Mouse (Mus musculus) kidney, embryonic 14.5 days (tissue): ENCODE measurements at regions not wholly inside any gene's neighbourhood (a gene's known extent, or its start where the extent isn't known, plus 50 kb on each side); places are given as distances from the start of the nearest gene placed in this dataset.

Source experiments
- ATAC-seq: fragments of 200-750 bp; cut with Nextera tagmentation; 2 replicates; pipeline ENCODE4 v1.8.0; 2017; ENCODE audit warnings: moderate number of reproducible peaks, mild to moderate bottlenecking, moderate TSS enrichment, moderate library complexity; ENCODE audit not compliant: low FRiP score, low TSS enrichment
- H3K27ac ChIP-seq: fragments of 300-500 bp; sonication (generic); 2 replicates; pipeline ENCODE4 v1.5.1; 2014; ENCODE audit warnings: low read depth, mild to moderate bottlenecking, low read length, moderate library complexity, mixed read lengths
- H3K27me3 ChIP-seq: fragments of 300-500 bp; sonication (generic); 2 replicates; pipeline ENCODE4 v1.6.1; 2014; ENCODE audit warnings: mild to moderate bottlenecking, low read length; ENCODE audit not compliant: control insufficient read depth, insufficient read depth
- H3K36me3 ChIP-seq: fragments of 300-500 bp; sonication (generic); 2 replicates; pipeline ENCODE4 v1.6.1; 2014; ENCODE audit warnings: low read length, mixed read lengths; ENCODE audit not compliant: control insufficient read depth, insufficient read depth
- H3K4me1 ChIP-seq: fragments of 300-500 bp; sonication (generic); 2 replicates; pipeline ENCODE4 v1.6.1; 2014; ENCODE audit warnings: low read length, mixed read lengths; ENCODE audit not compliant: control insufficient read depth, insufficient read depth
- H3K4me2 ChIP-seq: fragments of 300-500 bp; sonication (generic); replicated peaks from 2 replicates; pipeline ENCODE4 v1.6.1; 2014; ENCODE audit warnings: low read depth, mild to moderate bottlenecking, low read length
- H3K4me3 ChIP-seq: fragments of 300-500 bp; sonication (generic); 2 replicates; pipeline ENCODE4 v1.5.1; 2014; ENCODE audit warnings: mild to moderate bottlenecking, low read length
- H3K9ac ChIP-seq: fragments of 300-500 bp; sonication (generic); 2 replicates; pipeline ENCODE4 v1.6.1; 2014; ENCODE audit warnings: low read depth, mild to moderate bottlenecking, low read length, moderate library complexity
- H3K9me3 ChIP-seq: fragments of 300-500 bp; sonication (generic); 2 replicates; pipeline ENCODE4 v1.6.1; 2016; ENCODE audit warnings: low read length; ENCODE audit not compliant: control insufficient read depth
- WGBS: fragments of 180-500 bp; shearing (Covaris S2); extraction: QIAGEN DNeasy Blood & Tissue Kit; methylation state at CpG from one replicate; pipeline ENCODE4 v1.1.7; 2014; 5-methylcytosine and 5-hydroxymethylcytosine counted together

DNA sequence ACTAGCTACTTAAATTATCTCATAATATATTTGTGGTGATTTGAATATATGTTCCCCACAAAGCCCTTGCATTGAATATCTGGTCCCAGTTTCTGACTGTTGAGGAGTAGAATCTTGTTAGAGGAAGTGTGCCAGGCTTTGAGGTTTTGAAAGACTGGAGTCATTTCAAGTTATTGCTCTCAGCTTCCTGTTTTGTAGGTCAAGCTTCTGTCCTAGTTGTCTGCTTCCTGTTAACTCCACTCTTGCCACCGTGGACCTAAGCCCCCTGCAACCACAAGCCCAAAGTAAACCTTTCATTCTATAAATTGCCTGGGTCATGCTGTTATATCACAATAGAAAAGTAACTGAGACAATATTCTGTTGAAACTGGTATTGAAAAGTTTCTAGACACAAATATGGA is 1232.3 kb upstream of the Lrrc6 start:
- WGBS = 74% methylated on average over 1 of the region's 1 CpGs
- ATAC-seq = no peak
- no peak overlapping the region for H3K4me2 ChIP-seq
- no peak overlapping the region for H3K27ac ChIP-seq
- H3K4me1 ChIP-seq = no peaks in the 10 kb centered on the region
- no peaks in the 10 kb centered on the region for H3K27me3 ChIP-seq
- no peaks in the 10 kb centered on the region for H3K36me3 ChIP-seq
- H3K9ac ChIP-seq = no peak overlapping the region
- H3K9me3 ChIP-seq = no peaks in the 10 kb centered on the region
- H3K4me3 ChIP-seq = no peak overlapping the region

DNA sequence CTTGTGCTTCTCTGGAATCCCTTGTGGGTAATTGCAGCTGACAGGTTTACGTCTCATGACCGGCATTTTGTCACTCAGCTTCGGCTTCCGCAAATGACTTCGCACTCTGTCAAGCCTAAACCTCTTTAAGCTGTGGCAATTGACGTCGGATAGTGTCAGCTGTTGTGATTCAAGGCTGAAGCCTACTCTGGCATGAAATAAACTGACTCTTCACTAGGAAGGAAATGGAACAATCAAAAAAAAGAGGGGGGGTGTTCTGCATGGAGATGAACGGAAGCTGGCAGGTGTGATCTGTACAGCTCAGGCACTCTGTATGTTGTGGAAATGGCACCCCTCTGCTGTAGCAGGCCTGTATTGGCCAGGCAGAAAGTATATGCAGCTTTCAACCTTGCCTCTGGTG is 1228.8 kb upstream of the Lrrc6 start:
- H3K9ac ChIP-seq = no peak overlapping the region
- WGBS = 28% methylated on average over 8 of the region's 8 CpGs
- no peaks in the 10 kb centered on the region for H3K9me3 ChIP-seq
- no peak for ATAC-seq
- no peaks in the 10 kb centered on the region for H3K4me1 ChIP-seq
- H3K4me2 ChIP-seq = no peak overlapping the region
- no peak overlapping the region for H3K4me3 ChIP-seq
- no peaks in the 10 kb centered on the region for H3K36me3 ChIP-seq
- H3K27ac ChIP-seq = no peak overlapping the region
- H3K27me3 ChIP-seq = no peaks in the 10 kb centered on the region

DNA sequence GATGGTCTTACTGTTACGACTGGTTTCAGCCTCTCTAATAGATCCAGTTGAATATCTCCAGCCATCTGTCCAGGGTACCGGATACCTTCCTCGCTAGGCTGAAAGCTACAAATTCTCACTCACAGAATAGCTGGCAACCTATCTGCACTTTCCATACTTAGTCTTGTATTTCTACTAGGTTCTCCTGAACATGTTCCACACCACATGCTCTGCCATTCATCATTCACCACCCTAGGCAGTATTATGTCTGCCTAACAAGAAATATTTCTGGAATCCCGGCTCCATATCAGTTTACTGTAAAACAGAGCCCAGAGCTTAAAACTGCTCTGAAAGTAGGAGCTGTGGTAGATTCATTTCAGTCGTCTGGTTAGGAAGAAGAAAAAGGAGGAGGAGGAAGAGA is 1224.5 kb upstream of the Lrrc6 start:
- no peak overlapping the region for H3K9ac ChIP-seq
- WGBS = 62% methylated on average over 5 of the region's 5 CpGs
- H3K27me3 ChIP-seq = no peaks in the 10 kb centered on the region
- ATAC-seq = no peak
- no peaks in the 10 kb centered on the region for H3K36me3 ChIP-seq
- no peak overlapping the region for H3K4me2 ChIP-seq
- no peak overlapping the region for H3K27ac ChIP-seq
- no peaks in the 10 kb centered on the region for H3K4me1 ChIP-seq
- no peak overlapping the region for H3K4me3 ChIP-seq
- H3K9me3 ChIP-seq = no peaks in the 10 kb centered on the region

DNA sequence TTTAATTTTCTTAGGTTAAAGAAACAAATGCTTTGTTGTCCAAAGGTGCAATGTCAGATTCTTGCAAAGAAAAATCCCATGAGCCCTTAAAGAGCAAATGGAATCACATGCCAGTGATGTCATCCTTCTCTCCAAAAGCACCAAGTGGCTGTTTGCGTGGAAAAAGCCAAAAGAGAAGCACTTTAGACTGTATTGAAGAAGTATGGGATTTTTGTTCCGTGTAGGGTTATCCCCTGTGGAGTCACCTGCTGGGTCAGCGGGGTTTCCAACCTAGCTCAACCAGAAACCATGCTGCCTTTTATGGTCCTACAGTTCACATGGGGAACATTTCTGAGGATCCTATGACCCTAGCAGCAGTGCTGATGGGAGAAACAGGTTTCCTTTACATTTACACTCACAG is 1213.5 kb upstream of the Lrrc6 start:
- WGBS = 80% methylated on average over 3 of the region's 3 CpGs
- no peak for ATAC-seq
- Histone ChIP-seq H3K27me3 (no peaks in the 10 kb centered on the region), H3K4me3 (no peak overlapping the region), H3K4me2 (no peak overlapping the region), H3K36me3 (no peaks in the 10 kb centered on the region), H3K4me1 (no peaks in the 10 kb centered on the region), H3K27ac (no peak overlapping the region), H3K9ac (no peak overlapping the region), H3K9me3 (no peaks in the 10 kb centered on the region)

DNA sequence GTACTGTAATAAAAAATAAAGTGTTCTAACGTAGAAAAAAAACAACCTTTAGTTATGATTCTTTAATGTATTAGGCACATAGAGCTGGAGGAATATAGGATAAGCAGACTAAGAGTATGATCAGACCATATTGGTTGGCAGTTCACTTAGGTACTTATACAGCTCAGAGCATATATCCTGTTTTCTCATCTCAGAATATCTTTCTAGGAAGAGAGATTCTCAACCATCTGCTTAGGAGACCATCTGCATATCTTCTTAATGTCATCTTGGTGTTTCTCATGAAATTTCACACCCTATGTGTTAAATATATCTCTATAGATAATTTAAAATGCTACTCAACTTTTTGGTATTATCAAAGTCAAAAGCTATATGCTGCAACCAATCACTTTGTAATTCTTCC is 1185.4 kb upstream of the Lrrc6 start:
- Histone ChIP-seq H3K27me3 (no peaks in the 10 kb centered on the region), H3K36me3 (no peaks in the 10 kb centered on the region), H3K9me3 (no peaks in the 10 kb centered on the region), H3K9ac (no peak overlapping the region), H3K27ac (no peak overlapping the region), H3K4me3 (no peak overlapping the region), H3K4me1 (no peaks in the 10 kb centered on the region), H3K4me2 (no peak overlapping the region)
- ATAC-seq = no peak
- WGBS = 71% methylated on average over 1 of the region's 1 CpGs

DNA sequence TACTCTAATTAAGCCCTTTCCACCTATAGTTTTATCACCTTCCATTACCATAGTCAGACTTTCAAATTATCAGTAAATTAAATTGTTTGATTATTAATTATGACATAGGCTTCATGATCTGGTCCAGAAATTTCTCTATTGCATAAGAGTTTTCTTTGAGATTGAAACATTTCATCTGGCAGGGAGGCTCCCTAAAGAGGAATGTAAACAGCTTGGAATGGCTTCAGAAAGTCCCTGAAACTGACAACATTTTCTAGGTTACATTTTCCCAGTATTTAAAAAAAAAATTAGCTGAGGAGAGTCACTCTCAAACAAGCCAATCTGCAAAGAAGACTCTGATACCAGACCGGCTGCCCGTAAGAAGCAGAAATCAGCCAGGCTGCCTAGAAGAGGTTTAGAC is 1172.6 kb upstream of the Lrrc6 start:
- Histone ChIP-seq H3K9ac (no peak overlapping the region), H3K4me1 (no peaks in the 10 kb centered on the region), H3K9me3 (no peaks in the 10 kb centered on the region), H3K27me3 (no peaks in the 10 kb centered on the region), H3K36me3 (no peaks in the 10 kb centered on the region), H3K27ac (no peak overlapping the region), H3K4me2 (no peak overlapping the region), H3K4me3 (no peak overlapping the region)
- no peak for ATAC-seq
- 94% methylated on average over 2 of the region's 2 CpGs for WGBS

DNA sequence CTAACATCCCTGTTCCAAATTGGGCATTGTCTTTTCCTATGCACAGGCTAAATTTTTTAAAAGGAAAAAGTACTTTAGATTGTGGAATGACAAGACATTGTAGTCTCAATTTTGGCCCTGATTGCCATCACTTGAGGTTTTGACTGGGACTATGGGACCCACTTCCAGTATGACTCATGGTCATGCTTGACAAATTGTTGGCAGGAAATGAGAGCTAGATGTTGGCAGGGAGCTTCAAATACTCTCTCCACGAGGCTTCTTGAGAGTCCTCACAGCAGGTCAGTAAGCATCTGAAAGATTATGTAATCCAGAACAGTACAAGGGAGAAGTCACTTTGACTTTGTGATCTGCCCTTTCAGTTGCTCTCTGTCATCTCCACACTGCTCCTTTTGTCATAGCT is 1135.4 kb upstream of the Lrrc6 start:
- ATAC-seq = no peak
- Histone ChIP-seq H3K27me3 (no peaks in the 10 kb centered on the region), H3K9ac (no peak overlapping the region), H3K27ac (no peak overlapping the region), H3K4me1 (no peaks in the 10 kb centered on the region), H3K4me2 (no peak overlapping the region), H3K36me3 (no peaks in the 10 kb centered on the region), H3K4me3 (no peak overlapping the region), H3K9me3 (no peaks in the 10 kb centered on the region)
- WGBS = 53% methylated on average over 1 of the region's 1 CpGs

DNA sequence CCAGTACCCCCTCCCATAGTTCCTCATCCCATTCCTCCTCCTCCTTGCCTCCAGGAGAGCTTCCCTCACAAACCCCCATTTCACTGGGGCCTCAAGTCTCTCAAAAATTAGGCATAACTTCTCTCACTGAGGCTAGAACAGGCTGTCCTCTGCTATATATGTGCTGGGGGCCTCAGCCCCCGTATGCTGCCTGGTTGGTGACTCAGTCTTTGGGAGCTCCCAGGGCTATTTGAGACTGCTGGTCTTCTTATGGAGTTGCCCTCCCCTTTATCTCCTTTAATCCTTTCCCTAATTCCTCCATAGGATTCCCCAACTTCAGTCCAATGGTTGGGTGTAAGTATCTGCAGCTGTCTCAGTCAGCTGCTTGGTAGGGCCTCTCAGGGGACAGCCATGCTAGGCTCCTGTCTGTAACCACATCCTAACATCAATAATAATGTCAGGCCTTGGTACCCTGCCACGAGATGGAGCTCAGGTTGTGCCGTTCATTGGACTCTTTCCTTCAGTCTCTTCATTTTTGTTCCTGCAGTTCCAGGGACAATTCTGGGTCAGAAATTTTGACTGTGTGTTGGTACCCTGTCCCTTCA is 1126.1 kb upstream of the Lrrc6 start:
- Histone ChIP-seq H3K9ac (no peak overlapping the region), H3K4me2 (no peak overlapping the region), H3K27ac (no peak overlapping the region), H3K4me3 (no peak overlapping the region), H3K4me1 (no peaks in the 10 kb centered on the region), H3K36me3 (no peaks in the 10 kb centered on the region), H3K27me3 (no peaks in the 10 kb centered on the region), H3K9me3 (peaks cover 2% of the 10 kb centered on the region)
- WGBS = 76% methylated on average over 3 of the region's 3 CpGs
- no peak for ATAC-seq

DNA sequence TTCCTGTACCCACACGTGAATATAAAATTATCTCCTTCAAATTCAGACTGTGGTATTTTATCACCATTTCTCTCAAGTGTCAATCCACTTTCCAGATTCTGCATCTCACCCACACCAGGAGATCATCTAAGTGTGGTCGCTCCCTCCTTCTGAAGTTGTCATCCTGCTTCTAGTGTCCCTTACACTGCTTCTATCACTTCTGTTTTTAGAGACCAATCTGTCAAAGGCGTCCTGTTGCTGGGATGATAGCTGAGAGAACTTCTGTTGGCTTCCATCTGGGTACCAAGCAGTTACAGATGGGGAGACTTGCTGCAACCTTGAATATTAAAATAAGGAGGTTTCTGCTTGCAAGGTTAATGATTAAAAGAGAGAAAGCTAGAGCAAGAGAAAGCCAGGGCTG is 1111.2 kb upstream of the Lrrc6 start:
- Histone ChIP-seq H3K4me3 (no peak overlapping the region), H3K4me1 (no peaks in the 10 kb centered on the region), H3K27me3 (no peaks in the 10 kb centered on the region), H3K9ac (no peak overlapping the region), H3K9me3 (no peaks in the 10 kb centered on the region), H3K4me2 (no peak overlapping the region), H3K36me3 (no peaks in the 10 kb centered on the region), H3K27ac (no peak overlapping the region)
- ATAC-seq = no peak
- 69% methylated on average over 3 of the region's 3 CpGs for WGBS

DNA sequence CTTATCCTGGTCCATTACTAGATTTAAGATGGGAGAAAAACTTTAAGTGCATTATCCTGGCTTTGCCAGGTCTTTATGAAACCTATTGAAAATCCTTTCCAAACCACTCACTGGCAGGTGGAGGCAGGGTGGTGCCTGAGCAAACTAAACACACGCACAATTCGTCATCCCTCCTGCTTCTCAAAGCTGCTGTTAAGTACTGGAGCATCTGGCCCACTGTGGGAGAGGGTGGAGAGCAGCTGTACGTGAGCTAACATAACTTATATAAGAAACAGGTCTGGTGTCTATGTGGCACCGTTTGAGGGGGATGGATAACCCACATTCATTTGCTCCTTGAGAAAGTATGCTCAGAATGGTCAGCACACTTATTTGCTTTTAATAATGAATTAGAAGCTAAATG is 1097.7 kb upstream of the Lrrc6 start:
- Histone ChIP-seq H3K4me3 (no peak overlapping the region), H3K27me3 (no peaks in the 10 kb centered on the region), H3K27ac (no peak overlapping the region), H3K9ac (no peak overlapping the region), H3K4me1 (no peaks in the 10 kb centered on the region), H3K36me3 (no peaks in the 10 kb centered on the region), H3K4me2 (no peak overlapping the region), H3K9me3 (no peaks in the 10 kb centered on the region)
- WGBS = 72% methylated on average over 4 of the region's 4 CpGs
- ATAC-seq = no peak
